Mouse (Mus musculus) mouse embryonic stem cell (cell line): ENCODE data around the gene Unc13a.

Experiments
- in situ Hi-C, 2 experiments: fragments of 300-500 bp; cut with MboI; formaldehyde crosslinking; loops; 1 replicate in 1 of 2; 3 replicates in 1 of 2; pipeline ENCODE4 v1.14.3; 2019 to 2020; ENCODE audit warnings: low sequenced_read_pairs in 2 of 2, low pct_unique_long_range_greater_than_20kb in 1 of 2, mixed read lengths in 1 of 2; ENCODE audit not compliant: unreplicated experiment in 1 of 2

Unc13a gene

GRCm38 (mm10) chr8:71693166-71694041 lies 21.8 kb upstream of the Unc13a start:
- in situ Hi-C loops: no loop called here

DNA sequence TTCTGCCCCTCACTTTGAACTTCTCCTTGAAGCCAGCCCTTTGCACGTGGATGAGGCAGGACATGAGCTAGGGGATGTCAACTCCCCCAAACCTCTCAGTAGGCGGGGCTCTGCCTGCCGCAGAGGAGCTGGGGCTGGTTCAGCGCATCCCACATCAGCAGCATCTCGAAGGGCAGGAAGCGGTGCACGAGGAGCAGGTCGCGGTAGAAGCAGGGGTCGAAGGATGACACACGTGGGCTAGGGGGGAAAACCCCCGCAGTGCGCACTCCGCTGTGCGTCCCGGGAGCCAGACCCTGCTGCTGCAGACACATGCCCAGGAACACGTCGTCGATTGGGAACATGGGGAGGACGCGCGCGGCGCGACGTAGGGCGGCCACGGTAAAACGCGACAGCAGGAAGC lies 21.0 kb upstream of the Unc13a start:
- in situ Hi-C loops: no loop called here

GRCm38 (mm10) chr8:71689028-71689427 lies 17.5 kb upstream of the Unc13a start, which contains the start of gene Insl3:
Gene Insl3, plus strand, starts transcription at chr8:71689214.
- in situ Hi-C loops: no loop called here

DNA sequence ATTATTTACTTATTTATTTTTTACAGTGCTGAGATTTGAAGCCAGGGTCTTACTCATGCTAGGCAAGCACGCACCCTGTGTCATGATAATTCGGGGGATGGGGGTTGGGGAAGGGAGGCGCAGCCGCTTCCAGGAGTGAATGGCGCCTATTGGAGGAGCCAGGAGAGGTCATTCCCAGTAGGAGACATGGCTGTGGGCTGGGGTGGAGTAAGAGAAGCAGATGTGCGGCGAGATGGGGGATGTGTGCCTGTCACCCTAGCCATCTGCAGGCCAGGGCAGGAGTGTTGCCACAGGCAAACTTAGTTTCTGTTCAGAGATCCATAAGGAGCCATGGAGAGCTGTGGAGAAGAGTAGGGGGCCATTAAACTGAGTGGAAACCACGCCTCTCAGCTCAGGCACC lies 16.1 kb upstream of the Unc13a start:
- in situ Hi-C loops: no loop called here

DNA sequence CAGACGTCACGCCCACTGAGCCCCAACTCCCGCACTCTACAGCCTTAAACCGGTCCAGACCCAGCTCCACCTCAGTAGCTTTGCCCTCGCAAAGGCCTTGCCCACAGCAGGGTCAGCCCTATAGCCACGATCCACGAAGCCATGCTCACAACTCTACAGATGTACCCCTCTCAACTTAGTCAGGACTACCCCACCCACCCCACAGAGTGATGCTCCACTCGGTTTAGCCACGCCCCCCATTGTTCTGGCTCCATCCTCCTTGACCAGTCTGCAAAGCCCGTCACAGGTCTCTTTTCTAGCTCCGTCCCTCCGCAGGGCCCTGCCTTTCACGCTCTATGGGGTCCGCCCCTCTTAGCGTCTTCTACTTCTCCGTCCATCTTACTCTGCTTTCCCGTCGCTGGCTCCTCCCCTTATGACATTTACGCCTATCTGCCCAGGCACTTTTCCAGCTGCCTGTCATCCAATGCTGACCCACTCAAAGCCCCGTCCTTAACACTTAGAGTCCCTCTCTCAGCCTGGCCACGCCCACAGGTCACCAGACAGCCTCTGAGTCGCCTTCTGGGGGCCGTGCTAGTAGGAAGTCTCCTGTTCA lies 14.7 kb upstream of the Unc13a start:
- in situ Hi-C loops: no loop called here

GRCm38 (mm10) chr8:71685573-71685972 lies 14.0 kb upstream of the Unc13a start:
- in situ Hi-C loops: no loop called here

GRCm38 (mm10) chr8:71684701-71685100 lies 13.1 kb upstream of the Unc13a start:
- in situ Hi-C loops: no loop called here

DNA sequence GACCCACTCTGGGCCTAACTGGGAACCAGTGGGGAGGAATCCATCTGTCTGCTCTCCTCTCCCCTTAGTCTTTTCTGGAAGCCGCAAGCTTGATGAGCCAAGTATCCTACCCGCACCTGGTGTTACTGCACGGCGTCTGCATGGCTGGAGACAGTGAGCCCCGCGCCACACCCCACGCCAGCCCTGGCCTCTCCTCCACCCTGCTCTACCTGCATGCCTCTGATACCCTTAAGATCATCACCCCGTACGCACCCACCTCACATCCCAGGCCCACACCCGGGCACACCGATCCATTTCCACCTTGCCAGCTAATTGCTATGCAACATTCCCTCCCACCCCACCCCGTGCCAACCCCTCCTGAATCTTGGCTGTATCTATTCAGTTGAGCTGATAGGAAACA lies 11.3 kb upstream of the Unc13a start:
- in situ Hi-C loops: no loop called here

GRCm38 (mm10) chr8:71681369-71681915 lies 9.9 kb upstream of the Unc13a start:
- in situ Hi-C loops: no loop called here

DNA sequence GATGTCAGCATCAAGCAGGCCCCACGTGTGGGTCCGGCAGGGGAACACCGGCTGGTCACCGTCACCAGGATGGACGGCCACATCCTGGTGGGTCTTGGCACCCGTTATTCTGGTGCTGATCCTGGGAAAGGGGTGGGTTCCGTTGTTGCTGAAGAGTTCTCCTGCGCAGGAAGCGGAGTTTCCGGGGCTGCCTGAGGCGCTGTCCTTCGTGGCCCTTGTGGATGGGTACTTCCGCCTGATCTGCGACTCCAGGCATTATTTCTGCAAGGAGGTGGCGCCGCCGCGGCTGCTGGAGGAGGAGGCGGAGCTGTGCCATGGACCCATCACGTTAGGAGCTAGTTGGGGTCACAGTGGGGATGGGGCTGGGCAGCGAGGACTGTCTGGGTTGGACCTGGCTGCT lies 8.9 kb upstream of the Unc13a start:
- in situ Hi-C loops: no loop called here

DNA sequence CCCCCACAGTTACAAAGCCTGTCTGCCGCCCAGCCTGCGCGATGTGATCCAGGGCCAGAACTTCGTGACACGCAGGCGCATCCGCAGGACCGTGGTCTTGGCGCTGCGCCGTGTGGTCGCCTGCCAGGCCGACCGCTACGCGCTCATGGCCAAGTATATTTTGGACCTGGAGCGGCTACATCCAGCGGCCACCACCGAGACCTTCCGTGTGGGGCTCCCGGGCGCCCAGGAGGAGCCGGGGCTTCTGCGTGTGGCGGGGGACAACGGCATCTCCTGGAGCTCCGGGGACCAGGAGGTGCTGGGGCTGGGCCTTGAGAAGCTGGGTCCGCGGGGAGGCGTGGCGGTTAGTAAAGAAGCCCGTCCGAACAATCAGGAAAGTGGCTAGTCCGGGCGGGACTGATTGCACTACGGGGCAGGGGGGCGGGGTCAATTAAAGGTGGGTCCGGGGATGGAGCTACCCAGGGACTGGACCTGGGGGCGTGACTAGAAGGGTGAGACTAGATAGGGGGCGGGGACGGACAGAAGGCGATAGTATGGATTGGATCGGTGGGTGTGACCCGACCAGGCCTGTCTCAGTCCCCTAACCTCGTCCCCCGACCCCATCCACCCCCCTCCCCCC lies 8.1 kb upstream of the Unc13a start:
- in situ Hi-C loops: no loop called here

DNA sequence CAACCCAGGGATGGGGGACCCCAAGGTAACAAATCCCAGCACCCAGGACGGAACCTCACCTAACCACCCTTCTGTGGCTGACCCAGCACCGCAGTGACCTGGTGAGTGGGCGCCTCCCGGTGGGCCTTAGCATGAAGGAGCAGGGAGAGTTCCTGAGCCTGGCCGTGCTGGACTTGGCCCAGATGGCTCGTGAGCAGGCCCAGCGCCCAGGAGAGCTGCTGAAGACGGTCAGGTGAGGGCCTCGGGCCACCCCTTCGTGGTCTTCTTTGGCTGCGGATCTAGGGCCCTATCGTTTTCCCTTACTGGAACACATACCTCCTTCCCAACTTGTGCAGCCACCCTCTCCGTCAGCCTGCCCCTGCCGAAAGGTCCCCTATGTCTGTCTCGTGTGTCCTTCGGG lies 7.6 kb upstream of the Unc13a start:
- in situ Hi-C loops: no loop called here

DNA sequence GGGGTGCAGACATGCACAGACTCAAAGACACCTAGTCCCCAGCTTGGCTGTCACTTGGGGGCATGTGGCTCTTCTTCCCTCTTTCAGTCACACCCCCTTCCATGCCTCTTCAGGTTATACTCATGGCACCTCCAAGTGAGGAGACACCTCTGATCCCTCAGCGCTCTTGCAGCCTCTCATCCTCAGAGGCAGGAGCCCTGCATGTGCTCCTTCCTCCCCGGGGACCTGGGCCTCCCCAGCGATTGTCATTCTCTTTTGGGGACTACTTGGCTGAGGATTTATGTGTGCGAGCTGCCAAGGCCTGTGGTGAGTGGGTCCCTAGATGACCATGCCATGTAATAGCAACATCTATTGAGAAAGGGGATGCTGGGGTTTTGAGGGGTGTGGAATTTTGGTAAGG lies 6.7 kb upstream of the Unc13a start:
- in situ Hi-C loops: no loop called here

DNA sequence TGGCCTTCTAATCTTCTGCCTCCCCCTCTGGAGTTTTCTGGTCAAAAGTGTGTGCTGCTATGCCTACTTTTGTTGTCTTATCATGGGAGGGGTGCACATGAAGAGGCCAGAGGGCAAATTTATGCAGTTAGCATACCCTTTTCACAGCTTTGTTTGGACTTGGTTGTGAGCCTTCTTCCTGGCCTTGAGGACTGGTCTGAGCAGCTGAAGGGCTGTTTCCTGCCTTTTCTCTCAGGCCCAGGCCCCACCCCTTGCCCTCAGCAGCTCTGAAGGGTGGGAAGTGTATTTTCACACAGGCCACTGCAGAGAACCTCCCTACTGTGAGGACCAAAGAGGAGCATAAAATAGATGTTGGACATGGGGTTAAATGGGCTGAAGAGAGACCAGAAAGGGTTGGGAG lies 6.0 kb upstream of the Unc13a start:
- in situ Hi-C loops: no loop called here

- in situ Hi-C loops: no loop called here
Measured at GRCm38 (mm10) chr8:71676803-71677202, 5.2 kb upstream of the Unc13a start.

- in situ Hi-C loops: no loop called here
Measured at GRCm38 (mm10) chr8:71676020-71676741, 4.6 kb upstream of the Unc13a start, which contains the start of gene Jak3. Gene Jak3, plus strand, starts transcription at chr8:71676296.

DNA sequence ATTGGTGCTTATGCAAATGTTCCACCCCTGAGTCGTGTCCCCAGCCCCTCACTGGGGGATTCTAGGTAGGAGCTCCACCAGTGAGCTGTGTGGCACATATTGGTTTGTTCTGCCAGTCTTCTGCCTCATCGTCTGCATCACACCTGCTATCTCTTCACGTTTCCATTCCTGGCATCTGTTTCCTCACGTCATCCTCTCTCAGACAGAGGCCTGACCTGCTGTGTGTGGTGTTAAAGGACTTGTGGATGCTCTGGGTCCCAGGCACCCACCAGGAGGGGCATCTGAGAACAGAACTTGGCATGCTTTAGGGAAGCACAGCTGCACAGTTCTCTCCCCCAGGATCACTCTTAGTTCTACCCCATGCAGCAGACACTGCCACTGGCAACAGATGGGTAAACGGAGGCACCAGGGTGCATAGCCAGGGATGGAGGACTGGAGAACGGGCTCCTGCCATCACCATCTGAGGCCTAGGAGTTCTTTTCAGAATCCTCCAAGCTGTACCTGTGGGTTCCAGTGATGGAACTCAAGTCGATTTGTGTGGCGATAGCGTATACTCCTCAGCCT lies 4.0 kb upstream of the Unc13a start:
- in situ Hi-C loops: no loop called here

GRCm38 (mm10) chr8:71674071-71674470 lies 2.5 kb upstream of the Unc13a start:
- in situ Hi-C loops: no loop called here
